Mouse (Mus musculus) kidney, postnatal 14 days (tissue): ENCODE measurements at regions not wholly inside any gene's neighbourhood (a gene's known extent, or its start where the extent isn't known, plus 50 kb on each side); places are given as distances from the start of the nearest gene placed in this dataset.

Experiments
- DNase-seq: peaks from one replicate; pipeline ENCODE4 v3.0.0; 2022; ENCODE audit warnings: mixed read lengths

- no peak for DNase-seq
Observed at GRCm38 (mm10) chr9:72218736-72219135, 55.9 kb upstream of the Zfp280d start.

GRCm38 (mm10) chr9:72219892-72220291, 54.8 kb upstream of the Zfp280d start:
- DNase-seq, result no peak

- DNase-seq, result no peak
Observed at GRCm38 (mm10) chr9:72221333-72221732, 53.3 kb upstream of the Zfp280d start.
